In genomic region chr3:99573977-99574373, GRCm38 (mm10) we compare ENCODE assay signal across 18 mouse cellular contexts.
"Had no signal": no experiment of that assay in that cellular context is flagged by ENCODE, and none has a peak within 500 bp of the region (broad histone marks: within the 10 kb centered on the region; RNA-seq: fewer than 3 reads in every experiment).

No protein-coding gene starts in this region.

- H3K4me2 ChIP-seq: liver, embryonic 12.5 days; liver, embryonic 15.5 days; lung, embryonic 15.5 days; midbrain, embryonic 13.5 days; neural tube, embryonic 13.5 days had no signal

- H3K9ac ChIP-seq: liver, embryonic 12.5 days; liver, embryonic 15.5 days; lung, embryonic 15.5 days; midbrain, embryonic 13.5 days; neural tube, embryonic 13.5 days had no signal

- ATAC-seq: liver, embryonic 12.5 days; midbrain, embryonic 13.5 days; midbrain, embryonic 16.5 days had no signal

- H3K9me3 ChIP-seq: liver, embryonic 12.5 days; liver, embryonic 15.5 days; lung, embryonic 15.5 days; midbrain, embryonic 10.5 days; midbrain, embryonic 13.5 days; neural tube, embryonic 13.5 days had no signal

- H3K27me3 ChIP-seq: liver, embryonic 12.5 days; liver, embryonic 15.5 days; lung, embryonic 15.5 days; megakaryocyte, embryonic 14.5 days; midbrain, embryonic 13.5 days; neural tube, embryonic 13.5 days had no signal

- H3K36me3 ChIP-seq: liver, embryonic 12.5 days; liver, embryonic 15.5 days; lung, embryonic 15.5 days; midbrain, embryonic 10.5 days; midbrain, embryonic 13.5 days; neural tube, embryonic 13.5 days had no signal

- H3K4me3 ChIP-seq: liver, embryonic 12.5 days; liver, embryonic 15.5 days; lung, embryonic 15.5 days; megakaryocyte, embryonic 14.5 days; midbrain, embryonic 10.5 days; midbrain, embryonic 13.5 days; myocyte; neural tube, embryonic 13.5 days had no signal

- H3K4me1 ChIP-seq: liver, embryonic 12.5 days; liver, embryonic 15.5 days; lung, embryonic 15.5 days; megakaryocyte, embryonic 14.5 days; midbrain, embryonic 10.5 days; midbrain, embryonic 13.5 days; neural tube, embryonic 13.5 days had no signal

- DNase-seq: kidney, adult 2 months; kidney, postnatal 25 days; liver; lung, adult 18-20 months; lung, postnatal 10 days; lung, postnatal 36 days; thymus, adult 18-20 months; thymus, postnatal 36 days had no signal

- H3K27ac ChIP-seq: kidney, postnatal 0 days; liver, embryonic 12.5 days; liver, embryonic 15.5 days; lung, embryonic 15.5 days; midbrain, embryonic 10.5 days; midbrain, embryonic 13.5 days; neural tube, embryonic 13.5 days had no signal
